Mouse (Mus musculus): ENCODE measurements around the gene Cdadc1.

Cdadc1 gene

DNA sequence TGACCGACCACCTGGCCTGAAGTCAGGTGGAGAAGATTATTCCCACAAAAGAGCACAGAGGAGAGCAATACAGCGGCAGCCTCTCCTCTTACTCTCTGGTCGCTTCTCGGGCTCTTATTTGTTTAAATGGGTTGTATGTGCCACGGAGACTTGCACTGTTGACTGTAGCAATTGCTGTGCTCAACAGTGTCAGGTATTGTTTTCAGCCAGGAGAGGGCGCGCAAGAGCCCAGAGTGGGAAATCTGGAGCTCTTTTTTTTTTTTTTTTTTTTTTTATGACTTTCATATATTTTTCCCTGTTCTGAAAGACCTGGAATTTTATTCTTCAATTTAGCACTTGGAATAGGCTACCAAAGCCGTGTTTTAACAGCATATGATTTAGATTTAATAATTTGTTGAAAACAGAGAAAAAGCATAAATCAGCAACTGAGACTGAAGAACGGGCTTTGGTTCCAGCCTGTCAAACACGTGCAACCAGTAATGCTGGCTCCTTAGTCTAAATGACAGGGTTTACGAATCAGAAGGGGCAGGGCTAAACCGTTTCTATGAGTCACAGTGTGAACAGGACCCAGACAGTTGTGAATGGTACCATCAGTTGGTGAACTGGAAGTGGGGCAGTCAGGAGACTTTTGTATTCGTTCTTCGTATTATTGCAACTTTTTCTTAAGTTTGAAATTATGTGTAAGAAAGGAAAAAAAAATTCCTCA is 15.3 kb upstream of the Cdadc1 start:
- peak; percentile 81 for DNase-seq

DNA sequence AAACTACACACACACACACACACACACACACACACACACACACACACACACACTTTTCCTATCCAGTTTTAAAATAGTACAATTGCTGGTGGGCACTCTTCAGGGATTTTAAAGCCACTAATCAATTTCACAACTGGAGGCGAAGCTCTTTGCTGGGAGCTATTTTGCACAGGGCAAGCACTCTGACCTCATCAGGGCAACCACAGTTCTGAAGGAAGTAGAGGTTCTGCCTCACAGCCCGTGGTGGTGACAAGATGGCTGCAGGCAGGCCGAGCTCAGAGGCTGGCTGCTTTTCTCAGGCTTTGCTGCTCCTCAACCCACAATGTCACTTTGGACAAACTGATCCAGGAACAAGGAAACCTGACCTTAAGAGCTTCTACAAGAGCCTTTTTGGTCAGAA is 9.3 kb upstream of the Cdadc1 start:
- no peak for DNase-seq

DNA sequence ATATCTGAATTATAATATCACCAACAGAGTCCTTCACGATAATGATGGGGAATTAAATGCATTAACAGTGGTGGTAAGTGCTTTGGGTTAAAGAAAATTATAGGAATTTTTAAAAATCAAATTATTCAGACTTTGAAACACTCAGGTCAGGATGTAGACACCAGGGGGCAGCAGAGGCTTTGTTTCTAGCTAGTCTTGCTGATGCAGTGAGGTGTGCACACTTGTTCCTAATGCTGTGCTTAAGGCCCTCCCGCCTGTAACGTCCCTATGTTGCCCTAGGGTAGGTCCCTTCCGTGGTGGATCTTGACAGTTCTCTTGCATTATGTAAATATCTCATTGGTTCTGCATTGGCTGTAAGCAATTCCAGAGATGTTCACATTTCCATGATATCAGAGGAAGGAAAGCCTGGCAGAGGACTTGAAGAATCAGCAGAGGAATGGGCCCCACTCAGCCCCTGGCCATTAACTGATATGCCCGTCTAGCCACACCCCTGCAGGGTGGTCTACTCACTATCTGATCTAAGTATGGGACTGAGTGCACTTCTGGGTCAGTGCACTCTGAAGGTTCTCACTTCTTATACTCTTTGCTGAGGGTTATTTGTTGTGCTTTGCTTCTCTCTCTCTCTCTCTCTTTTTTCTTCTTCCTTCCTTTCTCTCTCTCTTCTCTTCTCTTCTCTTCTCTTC is 8.1 kb upstream of the Cdadc1 start:
- DNase-seq = peak; percentile 79

DNA sequence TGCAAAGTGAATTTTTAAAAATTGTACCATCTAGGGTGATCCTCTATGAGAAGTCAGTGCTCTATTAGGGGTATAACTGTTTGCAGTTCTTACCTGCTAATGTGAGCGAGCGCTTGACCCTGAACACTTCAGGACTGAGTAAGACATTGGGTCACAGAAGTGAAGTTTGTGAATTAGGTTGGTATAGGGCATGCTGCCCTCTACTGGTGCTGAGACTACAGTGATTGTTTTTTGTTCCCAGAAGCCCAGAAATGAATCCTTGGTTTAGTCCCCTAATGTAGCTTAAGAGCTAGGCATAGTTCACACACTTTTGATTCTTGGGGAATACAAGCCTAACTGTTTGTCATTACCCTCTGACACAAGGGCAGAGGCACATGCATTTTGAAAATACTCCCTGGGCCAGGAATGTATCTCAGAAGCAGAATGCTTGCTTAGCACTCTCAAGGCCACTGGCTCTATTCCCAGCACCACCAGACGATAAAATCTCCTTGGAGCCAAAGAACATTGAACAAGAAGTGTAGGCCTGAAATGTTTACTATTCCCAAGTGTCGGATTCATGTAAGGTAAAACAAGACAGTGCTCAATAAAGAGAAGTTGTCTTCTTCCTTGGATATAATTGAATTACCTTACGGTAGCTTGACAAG is 6.4 kb upstream of the Cdadc1 start:
- peak; percentile 45 for DNase-seq

DNA sequence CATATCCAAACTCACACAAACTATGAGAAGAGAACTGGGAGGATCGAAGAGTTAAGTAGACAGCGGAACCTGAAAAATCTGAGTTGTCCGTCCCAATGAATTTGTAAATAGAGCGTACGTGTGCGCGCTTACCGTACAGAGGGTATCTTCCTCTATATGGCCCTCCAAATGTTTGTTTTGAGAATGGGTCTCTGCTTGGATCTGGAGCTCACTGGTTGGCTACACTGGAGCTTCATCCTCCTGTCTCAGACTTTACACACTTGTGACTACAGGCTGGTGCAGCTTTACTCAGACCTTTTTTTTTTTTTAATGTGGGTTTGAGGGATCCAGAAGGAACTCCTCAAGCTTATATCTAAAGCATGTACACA is 485 bp upstream of the Cdadc1 start:
- DNase-seq = no peak

DNA sequence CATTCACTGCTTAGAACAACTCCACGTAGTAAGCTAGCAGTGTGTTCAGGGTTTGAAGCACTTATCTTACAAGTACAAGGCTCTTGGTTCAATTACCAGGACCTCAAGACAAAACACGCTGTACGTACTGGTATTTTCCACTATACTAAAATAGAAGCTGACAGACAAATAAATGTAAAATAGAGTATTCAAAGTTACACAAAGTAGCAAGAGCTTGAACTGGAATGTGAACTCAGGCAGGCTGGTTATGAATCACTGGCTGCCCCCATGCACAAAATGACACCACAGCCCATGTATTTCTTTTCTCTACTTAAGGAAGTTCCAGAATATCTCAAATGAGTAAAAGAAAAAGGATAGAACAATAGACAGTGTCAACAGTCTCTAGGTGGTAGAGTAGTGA is 2.8 kb downstream of the Cdadc1 start:
- no peak for DNase-seq

DNA sequence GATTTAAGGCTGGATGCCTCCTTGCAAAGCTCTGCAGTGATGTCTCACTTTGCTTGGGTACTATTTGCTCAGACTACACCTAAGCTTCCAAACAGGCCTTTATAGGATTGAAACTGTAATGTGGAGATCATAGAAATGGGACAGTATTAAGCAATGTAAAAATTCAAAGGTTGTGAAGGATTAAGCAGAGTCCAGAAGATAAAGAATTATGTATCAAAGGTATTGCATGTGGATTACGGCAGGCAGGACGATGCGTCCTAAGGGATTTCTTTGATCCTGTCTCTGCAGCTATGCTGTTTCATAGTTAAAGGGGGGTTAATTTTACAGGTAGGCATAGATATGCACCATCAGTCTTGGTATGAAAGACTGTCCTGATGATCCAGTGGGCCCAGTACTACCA is 5.2 kb downstream of the Cdadc1 start:
- DNase-seq = no peak

DNA sequence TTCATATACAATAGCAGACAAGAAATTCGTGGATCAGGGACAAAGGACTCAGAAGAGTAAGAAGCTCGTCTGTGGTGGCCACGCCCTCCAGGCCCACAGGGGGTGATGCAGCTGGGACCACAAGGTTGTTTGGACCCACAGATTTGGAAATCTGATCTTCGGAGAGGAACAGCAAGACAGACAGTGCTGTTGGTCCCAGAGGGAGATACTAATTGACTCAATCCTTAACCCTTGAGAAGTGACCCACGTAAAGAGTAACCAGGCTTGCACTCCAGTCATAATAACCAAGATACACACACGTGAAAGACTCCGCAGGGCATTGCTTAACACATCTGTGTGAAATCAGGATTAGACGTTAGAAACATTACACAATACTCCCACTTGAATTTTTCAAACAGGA is 5.9 kb downstream of the Cdadc1 start:
- DNase-seq = no peak

DNA sequence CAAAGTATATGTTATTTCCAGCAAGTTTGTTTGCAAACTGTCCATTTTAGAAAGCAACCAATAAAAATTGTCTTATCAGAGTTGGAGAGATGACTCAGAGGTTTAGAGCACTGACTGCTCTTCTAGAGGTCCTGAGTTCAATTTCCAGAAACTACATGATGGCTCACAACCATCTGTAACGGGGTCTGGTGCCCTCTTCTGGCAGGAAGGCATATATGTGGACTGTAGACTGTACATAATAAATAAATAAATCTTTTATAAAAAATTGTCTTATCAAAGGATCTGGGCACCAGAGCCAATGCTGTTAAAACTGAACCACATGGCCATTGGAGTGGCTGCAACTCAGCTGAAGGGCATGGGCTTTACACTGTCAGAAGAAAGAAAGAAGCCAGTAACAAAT is 7.1 kb downstream of the Cdadc1 start:
- DNase-seq = peak; percentile 30

DNA sequence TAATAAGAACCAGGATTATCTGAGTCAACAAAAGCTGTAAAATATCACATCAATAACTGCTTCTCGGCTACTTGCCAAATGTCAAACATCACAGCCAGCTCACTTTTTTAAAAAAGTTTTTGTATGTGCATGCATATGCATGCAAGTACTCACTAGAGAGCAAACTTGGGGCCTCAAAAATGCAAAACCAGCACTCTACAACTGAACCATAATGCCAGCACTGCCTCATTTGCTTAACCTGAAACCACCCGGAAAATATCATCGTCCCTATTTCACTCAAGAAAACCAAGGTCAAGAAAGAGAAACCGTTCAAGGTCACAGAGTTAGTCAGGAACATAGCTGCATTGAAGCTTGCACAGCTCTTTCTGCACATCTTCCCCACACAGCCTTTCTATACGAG is 21.4 kb downstream of the Cdadc1 start:
- DNase-seq = no peak

DNA sequence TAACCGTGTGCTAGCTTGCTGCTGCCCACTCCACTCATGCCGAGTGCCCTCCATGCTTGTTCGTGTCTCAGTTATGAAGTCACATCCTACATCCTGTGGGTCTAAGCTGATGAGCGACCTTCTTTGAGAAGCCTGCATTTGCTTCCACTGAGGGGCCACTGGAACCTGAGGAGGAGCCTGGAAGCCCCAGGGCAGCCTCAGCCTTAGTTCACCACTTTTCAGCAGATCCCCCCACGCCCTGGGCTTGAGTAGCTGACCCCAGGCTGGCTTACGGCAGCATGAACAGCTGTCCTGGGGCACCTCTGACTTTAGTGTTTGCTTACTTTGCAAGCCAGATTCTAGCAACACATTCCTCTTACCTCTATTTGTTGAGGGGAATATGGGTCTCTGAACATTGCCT is 31.0 kb downstream of the Cdadc1 start:
- DNase-seq = no peak

DNA sequence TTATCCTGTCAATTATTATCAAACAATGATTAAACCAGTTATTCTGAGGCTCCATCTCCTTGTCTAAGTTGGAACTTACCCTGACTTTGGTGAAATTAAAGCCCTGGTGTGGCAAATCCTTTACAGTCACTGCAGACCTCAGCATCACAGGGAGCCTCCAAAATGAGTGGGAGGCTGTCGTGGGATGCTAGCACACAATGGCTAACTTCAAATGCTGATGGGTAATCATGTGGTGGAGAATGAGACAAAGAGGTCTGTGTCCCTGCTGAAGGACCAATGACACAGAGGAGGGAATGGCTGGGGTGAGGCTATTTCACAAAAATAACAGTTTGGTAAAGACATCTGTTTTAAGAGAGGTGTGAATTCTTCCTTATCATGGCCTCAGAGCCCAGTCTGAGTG is 39.9 kb downstream of the Cdadc1 start:
- no peak for DNase-seq

DNA sequence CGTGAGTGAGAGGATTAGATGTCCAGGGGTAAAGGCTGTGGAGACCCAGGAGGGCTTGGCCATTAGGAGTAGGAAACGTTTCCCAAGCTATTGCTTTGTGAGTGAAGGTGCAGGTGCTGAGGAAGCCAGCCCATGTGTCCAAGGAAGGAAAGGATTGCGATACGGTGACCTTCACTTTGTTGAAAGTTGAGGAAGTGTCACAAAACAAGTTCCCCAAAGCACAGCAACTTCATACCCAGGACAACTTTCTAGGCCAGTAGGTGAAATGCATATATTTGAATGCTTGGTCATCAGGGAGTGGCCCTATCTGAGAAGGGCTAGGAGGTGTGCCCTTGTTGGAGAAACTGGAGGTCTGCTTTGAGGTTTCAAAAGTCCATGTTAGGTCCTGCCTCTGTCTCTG is 40.7 kb downstream of the Cdadc1 start:
- no peak for DNase-seq

DNA sequence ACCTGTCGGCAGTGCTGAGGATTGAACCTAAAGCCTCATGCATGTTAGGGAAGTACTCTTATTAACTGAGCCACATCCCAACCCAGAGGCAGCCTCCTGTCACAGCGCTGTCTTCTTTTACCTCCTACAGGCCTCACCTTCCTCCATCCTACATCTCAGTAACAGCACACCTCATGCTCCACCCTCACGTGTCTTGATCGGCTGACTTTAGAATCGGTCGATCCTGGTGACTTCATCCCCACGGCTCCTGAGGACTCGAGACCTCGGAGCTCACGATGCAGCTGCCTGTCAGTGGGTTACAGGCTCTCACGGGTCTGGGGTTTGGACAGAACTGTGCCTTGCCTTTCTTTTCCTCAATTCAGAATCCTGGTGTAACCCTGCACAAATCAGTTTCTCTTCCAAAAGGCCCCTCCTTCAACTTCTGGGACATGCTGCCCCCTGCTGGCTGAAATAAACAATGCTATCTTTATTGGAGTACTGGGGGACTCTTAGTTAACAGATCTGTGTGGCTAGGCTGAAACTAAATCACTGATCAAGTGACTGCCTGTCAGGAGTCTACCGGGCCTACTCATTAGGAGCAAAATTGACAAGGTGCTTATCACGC is 41.7 kb downstream of the Cdadc1 start:
- DNase-seq = peak; percentile 91

DNA sequence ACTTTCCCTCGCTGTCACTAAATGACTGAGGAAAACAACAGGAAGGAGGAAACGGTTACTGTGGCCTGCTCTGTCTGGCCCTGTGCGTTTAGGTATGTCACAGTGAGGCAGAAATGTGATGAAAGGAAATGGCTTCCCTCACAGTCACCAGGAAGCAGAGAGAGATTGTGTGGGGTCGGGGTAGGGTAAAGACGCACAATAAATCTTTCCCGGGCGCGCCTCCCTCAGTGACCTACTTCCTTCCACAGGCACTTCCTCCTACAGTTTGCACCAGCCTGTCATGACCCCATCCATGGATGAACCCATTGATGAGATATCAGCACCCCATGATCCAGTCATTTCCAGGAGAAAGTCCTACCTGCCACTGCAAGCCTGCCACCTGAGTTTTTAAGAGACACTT is 42.7 kb downstream of the Cdadc1 start:
- no peak for DNase-seq

DNA sequence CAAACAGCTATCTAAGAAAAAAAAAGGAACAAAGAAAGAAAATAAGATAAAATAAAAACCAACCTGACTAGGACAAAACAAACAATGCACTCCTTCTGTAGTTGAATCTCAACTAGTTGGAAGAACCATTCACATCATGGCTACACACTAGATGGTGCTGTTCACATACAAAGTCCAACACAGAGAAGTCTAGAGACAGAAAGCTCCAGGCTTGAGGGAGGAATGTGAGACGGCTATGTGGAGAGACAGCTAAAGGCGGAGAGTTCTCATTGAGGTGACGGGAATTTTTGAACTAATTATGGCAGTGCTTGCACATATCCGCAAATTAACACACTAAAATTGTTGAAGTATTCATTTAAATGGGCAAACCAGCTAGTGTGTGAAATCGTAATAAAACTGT is 43.7 kb downstream of the Cdadc1 start:
- peak; percentile 38 for DNase-seq

DNA sequence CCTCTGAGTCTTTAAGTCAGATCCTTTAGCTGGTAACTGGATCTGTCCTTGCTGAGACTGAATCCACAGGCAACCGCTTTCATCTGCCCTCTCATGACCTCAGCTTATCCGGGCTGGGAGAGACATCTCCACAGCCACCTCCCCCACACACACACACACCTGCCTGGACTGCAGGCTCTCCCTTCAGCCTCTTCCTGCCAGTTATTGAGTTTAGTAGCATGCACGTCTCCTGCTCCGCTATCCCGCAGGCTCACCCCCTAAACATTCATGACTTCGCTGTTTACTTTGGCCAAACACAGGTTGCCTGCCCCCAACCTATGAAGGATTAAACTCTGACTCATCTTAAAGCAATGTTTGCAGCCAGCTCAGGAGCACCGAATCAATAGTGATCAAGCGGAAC is 45.8 kb downstream of the Cdadc1 start:
- DNase-seq = no peak

DNA sequence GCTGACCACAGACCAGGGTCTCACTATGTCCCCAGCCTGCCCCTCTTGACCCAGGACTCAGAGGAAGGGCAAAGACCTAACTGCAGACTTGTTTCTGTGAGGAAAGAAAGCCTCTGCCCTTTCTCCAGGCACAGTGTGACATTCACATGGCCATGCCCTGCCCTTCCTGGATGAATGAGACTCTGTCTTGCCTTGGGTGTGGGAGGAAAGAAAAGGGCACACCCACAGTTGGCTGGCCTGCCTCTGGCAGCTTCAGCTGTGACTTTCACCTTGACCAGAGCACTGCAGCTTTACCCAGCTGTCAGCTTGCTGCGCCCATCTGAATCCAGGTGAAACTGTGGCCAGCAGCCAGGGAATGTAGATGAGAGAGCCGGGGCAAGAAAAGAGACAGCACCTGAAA is 46.9 kb downstream of the Cdadc1 start:
- DNase-seq = peak; percentile 22

DNA sequence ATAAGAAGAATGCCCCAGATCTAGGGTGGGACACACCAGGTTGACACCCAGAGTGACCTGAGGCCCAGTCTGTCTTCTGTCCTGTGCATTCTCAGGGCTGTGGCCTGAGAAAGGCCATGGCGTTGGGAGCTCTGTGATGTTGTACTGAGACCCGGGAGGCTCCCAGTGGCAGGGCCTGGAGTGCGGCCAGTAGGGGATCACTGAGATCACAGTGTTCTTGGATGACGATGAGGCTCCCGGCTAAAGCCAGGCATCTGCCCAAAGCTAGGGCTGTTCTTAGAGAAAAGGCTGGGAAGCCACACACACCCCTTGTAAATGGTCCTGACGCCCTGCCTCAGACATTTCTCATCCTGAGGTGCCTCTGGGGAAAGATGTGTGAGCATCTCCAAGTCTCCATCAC is 48.7 kb downstream of the Cdadc1 start:
- DNase-seq = peak; percentile 56

DNA sequence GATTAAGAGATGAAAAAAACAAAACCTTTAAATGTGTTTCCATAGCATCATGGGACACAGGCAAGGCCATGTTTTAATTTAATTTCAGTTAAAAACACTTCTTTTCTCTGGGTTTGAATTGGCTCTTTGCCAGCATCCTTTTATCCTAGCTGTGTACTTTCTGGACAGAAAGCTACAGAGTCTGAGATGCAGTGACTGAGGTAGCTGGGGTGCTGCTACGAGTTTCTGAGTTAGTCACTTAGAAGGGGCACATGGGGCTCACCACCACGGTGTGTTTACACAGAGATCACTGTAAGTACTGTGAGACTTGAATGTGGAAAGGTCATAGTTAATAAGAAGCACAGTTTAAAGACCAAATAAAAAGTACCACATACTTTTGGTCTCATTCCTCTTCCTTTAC is 49.2 kb downstream of the Cdadc1 start:
- DNase-seq = no peak

DNA sequence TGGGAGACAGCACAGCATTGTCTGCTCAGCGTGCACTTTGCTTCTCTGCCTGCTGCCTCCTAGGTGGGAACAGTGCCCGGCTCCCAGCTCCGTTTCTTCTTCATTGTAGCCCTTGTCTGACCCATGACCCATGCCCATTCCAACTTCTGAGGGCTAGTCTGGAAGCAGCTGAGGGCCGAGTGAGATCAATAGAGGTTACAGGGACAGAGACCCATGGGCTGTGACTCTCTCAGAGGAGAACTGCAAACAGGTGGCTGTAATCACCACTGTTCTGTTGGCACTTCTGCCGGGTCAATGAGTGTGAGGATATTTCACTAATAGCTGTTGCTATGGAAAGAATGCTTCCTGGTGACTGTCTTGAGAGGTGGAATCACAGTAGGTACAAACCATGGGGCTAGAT is 50.2 kb downstream of the Cdadc1 start:
- DNase-seq = no peak

DNA sequence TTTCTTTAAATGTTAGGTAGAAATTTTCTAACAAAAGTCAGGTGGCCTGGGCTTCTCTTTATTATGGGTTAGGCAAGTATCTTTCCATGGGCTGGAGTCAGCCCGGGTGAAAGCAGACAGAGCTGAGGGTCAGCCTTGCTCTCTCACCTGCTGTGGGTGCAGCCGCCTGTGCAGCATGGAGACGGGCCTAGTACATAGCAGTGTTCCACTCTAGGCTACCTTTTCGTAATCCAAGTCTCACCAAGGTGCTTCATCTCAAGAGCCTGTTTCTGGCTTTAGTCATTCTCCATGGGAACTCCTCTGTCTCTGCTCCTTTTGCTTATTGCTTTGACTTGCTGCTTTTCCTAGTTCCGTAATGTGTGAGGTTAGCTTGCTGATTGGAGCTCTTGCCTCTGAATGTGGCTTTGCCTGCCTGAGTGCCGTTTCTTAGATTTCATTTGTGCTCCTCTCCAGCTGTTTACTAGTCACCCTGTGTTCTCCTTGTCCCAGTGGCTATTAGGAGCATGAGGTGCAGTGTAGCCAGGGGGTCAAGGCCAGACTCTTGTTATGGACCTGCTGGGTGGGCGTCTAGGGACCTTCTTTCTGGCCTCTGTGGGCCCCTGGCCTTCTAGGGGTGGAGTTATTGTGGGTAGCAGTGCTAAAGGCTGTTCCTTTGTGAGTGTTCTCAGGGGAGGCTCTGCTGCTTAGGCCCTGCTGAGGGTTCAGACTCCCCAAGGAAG is 51.4 kb downstream of the Cdadc1 start:
- DNase-seq = no peak

DNA sequence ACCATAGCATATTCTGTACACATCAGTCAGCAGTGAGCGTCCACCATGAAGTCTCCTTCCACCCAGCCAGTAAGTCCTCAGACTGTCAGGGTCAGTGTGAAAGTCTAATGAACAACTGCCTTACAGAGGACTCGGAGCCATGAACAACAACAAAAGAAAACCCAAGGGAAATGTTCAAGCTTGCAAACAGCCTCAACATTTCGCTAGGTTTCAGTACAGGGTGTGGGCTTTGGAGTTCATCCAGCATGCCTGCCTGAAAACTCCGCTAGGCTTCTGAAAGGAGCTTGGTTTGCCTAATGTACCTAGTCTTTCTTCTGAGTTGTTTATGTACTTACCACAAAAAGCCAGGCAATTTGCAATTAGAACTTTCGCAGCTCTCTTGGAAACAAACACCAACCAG is 53.8 kb downstream of the Cdadc1 start:
- DNase-seq = no peak

Measured in lung, postnatal 10 days (tissue).